Mouse (Mus musculus): Measurements from ENCODE around the gene 5730596B20Rik. TPM values are rescaled to one million over a fixed set of nuclear protein-coding genes. Genes with fewer than 3 reads are reported as not detected.
A peak's percentile ranks its signal among the peaks of the same experiment; 100 is the strongest.

The 5730596B20Rik gene
- polyA plus RNA-seq, 1 experiment from 2014 or later: not detected

DNA sequence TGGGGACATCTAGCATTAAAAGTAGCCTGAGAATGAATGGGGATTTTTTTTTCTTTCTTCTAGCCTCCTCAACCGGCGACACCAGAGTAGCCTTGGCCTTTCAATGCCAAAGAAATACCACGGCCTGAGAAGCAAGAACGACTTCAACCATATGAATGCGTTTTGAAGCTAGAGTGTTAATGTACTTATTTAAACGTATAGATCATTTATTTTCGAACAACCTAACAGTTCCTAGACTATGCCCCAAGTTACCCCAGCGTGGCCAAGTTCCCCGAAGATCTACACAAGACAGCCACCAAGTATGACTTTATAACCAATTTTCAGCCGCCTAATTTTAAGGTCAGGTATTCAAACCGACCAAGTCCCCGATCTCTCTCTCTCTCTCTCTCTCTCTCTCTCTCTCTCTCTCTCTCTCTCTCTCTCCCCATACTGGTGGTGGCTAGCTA lies 43.6 kb downstream of the 5730596B20Rik start:
- H3K4me2 ChIP-seq (ENCODE audit: low read length): peak overlapping the region; percentile 79; the same call in 1 of the 2 replicates
- peaks cover 98% of the 10 kb centered on the region for H3K27me3 ChIP-seq (ENCODE audit: control insufficient read depth, insufficient read depth, low read length)
- 7% methylated on average over 12 of the region's 12 CpGs for WGBS
- no peaks in the 10 kb centered on the region for H3K36me3 ChIP-seq (ENCODE audit: control insufficient read depth, insufficient read depth, low read length)
- no peak overlapping the region for H3K9ac ChIP-seq (replicated peaks; ENCODE audit: low read length)
- H3K9me3 ChIP-seq (ENCODE audit: control insufficient read depth, low read length): no peaks in the 10 kb centered on the region
- DNase-seq (no peak), ATAC-seq (ENCODE audit: low FRiP score, low TSS enrichment) (no peak)
- no peak overlapping the region for H3K27ac ChIP-seq (replicated peaks; ENCODE audit: low read depth, low read length)
- H3K4me3 ChIP-seq (replicated peaks; ENCODE audit: low read depth, low read length): peak overlapping the region; percentile 41
- H3K4me1 ChIP-seq (ENCODE audit: control insufficient read depth, insufficient read depth, low read length): 0 out of 2 replicates have a peak, but pooled peaks cover 3% of the 10 kb centered on the region

DNA sequence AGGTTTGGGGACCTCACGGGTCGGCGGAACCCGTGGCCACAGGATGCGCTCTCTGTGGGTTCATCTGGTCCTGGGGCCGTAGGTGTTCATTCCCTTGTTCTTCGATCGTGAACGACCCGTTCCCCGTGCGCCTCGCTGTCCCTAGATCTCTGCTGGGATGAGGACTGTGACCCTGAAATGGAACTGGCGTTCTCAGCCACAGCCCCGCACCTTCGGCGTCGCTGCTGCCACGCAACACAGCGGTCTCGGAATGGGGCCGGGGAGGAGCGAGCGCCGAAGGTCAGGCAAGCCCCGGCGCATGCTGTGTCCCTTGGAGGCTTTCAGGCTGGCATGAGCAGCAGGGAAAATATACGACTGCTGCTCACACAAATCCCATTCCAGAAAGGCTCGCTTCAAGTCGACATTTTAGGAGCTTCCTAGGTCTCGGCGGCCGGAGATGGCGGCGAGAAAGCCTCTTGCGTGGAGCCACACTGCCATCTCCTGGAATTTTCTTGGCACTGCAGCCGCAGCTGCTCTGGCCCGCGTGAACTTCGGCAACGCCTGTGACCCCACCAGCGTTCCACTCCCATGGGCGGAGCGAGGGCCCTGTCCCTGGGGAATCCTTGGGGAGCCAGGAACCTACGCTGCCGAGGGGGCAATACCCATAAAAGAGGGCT lies 44.2 kb downstream of the 5730596B20Rik start, which contains the start of gene Hoxa7:
TSS of gene Hoxa7 (minus strand) at position 518 of the 656 bp plus-strand sequence.
- DNase-seq (peak; percentile 92), ATAC-seq (ENCODE audit: low FRiP score, low TSS enrichment) (peak; percentile 58; the same call in 1 of the 2 replicates)
- Histone ChIP-seq H3K4me1 (ENCODE audit: control insufficient read depth, insufficient read depth, low read length) (0 out of 2 replicates have a peak, but pooled peaks cover 3% of the 10 kb centered on the region), H3K9me3 (ENCODE audit: control insufficient read depth, low read length) (no peaks in the 10 kb centered on the region), H3K9ac (replicated peaks; ENCODE audit: low read length) (peak within 1 kb of the TSS; percentile 31; the same call in 1 of the 2 replicates), H3K4me2 (ENCODE audit: low read length) (peak within 1 kb of the TSS; percentile 79), H3K36me3 (ENCODE audit: control insufficient read depth, insufficient read depth, low read length) (no peaks in the 10 kb centered on the region), H3K27me3 (ENCODE audit: control insufficient read depth, insufficient read depth, low read length) (peaks cover 97% of the 10 kb centered on the region), H3K4me3 (replicated peaks; ENCODE audit: low read depth, low read length) (peak within 1 kb of the TSS; percentile 41), H3K27ac (replicated peaks; ENCODE audit: low read depth, low read length) (no peak within 1 kb of the TSS)
- WGBS: 1% methylated on average over 46 of the region's 46 CpGs

DNA sequence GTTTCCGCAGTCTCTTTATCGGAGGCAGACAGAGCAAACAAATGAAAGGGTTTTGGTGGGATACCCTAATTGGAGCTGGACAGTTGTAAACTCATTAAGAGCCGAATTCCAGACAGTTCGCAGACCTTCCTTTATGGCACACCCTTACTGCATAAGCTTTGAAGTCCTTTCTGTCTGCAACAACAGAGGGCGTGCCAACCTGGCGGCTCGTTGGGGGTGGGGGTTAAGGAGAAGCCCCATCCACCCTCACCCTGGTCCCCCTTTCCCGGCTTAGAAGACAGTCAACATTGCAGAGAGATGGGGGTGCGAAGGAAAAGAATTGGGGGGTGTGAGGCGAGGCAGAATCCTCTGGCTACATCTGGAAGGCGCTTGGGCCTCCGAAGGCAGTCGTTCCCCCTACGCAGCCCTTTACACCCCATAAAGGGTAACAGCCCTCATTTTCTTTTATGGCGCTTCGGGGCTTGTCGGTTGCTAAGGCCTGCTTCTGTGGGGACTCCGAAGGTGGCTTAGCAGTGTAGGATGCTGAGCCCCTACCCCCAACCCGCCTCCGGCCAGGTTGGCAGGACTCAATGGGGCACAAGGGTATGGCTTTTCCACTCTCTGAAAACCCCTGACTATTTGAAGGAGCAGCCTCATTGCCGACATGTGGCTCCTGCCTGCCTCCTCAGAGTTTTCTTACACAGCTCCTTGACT lies 44.8 kb downstream of the 5730596B20Rik start:
- no peak for DNase-seq
- peak overlapping the region; percentile 79; the same call in 1 of the 2 replicates for H3K4me2 ChIP-seq (ENCODE audit: low read length)
- WGBS: 5% methylated on average over 21 of the region's 21 CpGs

DNA sequence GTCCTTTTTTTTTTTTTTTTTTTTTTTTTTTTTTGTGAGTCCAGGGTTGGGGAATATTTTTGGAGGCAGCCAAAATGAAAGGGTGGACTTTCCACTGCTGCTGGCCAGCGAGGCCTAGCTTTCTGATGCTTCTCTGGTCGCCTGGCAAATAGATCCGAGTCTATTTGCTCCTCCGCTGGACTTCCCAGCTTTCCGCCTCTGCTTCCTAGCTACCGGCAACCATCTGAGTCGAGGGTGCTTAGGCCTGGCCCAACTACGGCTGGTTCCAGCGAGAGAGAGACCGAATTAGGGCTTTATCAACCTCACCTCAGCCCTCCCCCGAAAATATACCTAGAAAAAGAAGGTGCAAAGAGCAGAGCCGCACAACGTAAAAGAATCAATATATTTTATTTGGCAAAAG lies 45.4 kb downstream of the 5730596B20Rik start:
- H3K4me1 ChIP-seq (ENCODE audit: control insufficient read depth, insufficient read depth, low read length): no peaks in the 10 kb centered on the region
- DNase-seq: no peak
- H3K27me3 ChIP-seq (ENCODE audit: control insufficient read depth, insufficient read depth, low read length): peaks cover 97% of the 10 kb centered on the region
- no peaks in the 10 kb centered on the region for H3K9me3 ChIP-seq (ENCODE audit: control insufficient read depth, low read length)
- H3K4me3 ChIP-seq (replicated peaks; ENCODE audit: low read depth, low read length): no peak overlapping the region
- H3K27ac ChIP-seq (replicated peaks; ENCODE audit: low read depth, low read length): no peak overlapping the region
- H3K9ac ChIP-seq (replicated peaks; ENCODE audit: low read length): no peak overlapping the region
- WGBS: 7% methylated on average over 13 of the region's 13 CpGs
- H3K4me2 ChIP-seq (ENCODE audit: low read length): no peak overlapping the region
- ATAC-seq (ENCODE audit: low FRiP score, low TSS enrichment): no peak
- H3K36me3 ChIP-seq (ENCODE audit: control insufficient read depth, insufficient read depth, low read length): no peaks in the 10 kb centered on the region

More for the DNA sequence above, 44.8 kb downstream of the 5730596B20Rik start:
- Histone ChIP-seq H3K9me3 (ENCODE audit: control insufficient read depth, low read length) (no peaks in the 10 kb centered on the region), H3K4me3 (replicated peaks; ENCODE audit: low read depth, low read length) (0 out of 2 replicates have a peak overlapping the region, but pooled peaks have one; percentile 41), H3K27me3 (ENCODE audit: control insufficient read depth, insufficient read depth, low read length) (peaks cover 97% of the 10 kb centered on the region), H3K9ac (replicated peaks; ENCODE audit: low read length) (no peak overlapping the region), H3K36me3 (ENCODE audit: control insufficient read depth, insufficient read depth, low read length) (no peaks in the 10 kb centered on the region), H3K4me1 (ENCODE audit: control insufficient read depth, insufficient read depth, low read length) (0 out of 2 replicates have a peak, but pooled peaks cover under 1% of the 10 kb centered on the region), H3K27ac (replicated peaks; ENCODE audit: low read depth, low read length) (no peak overlapping the region)
- no peak for ATAC-seq (ENCODE audit: low FRiP score, low TSS enrichment)

DNA sequence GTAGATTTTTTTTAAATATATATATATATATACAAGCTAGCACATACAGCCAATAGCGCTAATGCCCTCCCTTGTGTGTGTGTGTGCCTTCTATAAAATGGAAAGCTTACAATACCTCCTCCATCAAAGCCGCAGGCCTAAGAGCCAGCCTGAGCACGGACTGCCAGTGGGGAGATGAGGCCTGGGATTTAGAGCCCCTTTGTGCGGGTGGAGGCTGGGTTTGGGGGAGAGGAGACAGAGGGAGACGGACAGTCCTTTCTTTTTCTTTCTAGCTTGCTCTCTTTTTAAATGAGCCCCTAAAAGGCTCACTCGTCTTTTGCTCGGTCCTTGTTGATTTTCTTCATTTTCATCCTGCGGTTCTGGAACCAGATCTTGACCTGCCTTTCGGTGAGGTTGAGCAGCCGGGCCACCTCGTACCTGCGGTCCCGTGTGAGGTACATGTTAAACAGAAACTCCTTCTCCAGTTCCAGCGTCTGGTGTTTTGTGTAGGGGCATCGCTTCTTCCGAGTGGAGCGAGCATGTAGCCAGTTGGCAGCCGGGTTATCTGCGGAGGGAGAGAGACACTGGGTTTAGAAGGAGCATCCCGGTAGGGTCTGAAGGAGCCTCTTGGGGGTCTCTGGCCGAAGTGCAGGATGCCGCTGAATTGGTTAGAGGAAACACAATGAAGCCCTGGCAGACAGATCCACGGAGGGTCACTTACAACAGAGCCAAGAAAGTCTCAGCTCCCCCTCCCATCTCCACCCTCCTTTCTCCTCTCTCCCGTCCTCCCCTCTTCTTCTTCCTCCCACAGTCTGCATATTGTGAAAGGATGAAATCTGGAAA lies 46.9 kb downstream of the 5730596B20Rik start:
- H3K9me3 ChIP-seq (ENCODE audit: control insufficient read depth, low read length): no peaks in the 10 kb centered on the region
- H3K27ac ChIP-seq (replicated peaks; ENCODE audit: low read depth, low read length): no peak overlapping the region
- WGBS: 3% methylated on average over 24 of the region's 24 CpGs
- no peak overlapping the region for H3K9ac ChIP-seq (replicated peaks; ENCODE audit: low read length)
- peaks cover 97% of the 10 kb centered on the region for H3K27me3 ChIP-seq (ENCODE audit: control insufficient read depth, insufficient read depth, low read length)
- no peak for DNase-seq
- no peaks in the 10 kb centered on the region for H3K4me1 ChIP-seq (ENCODE audit: control insufficient read depth, insufficient read depth, low read length)
- no peak overlapping the region for H3K4me3 ChIP-seq (replicated peaks; ENCODE audit: low read depth, low read length)
- H3K4me2 ChIP-seq (ENCODE audit: low read length): no peak overlapping the region
- no peak for ATAC-seq (ENCODE audit: low FRiP score, low TSS enrichment)
- no peaks in the 10 kb centered on the region for H3K36me3 ChIP-seq (ENCODE audit: control insufficient read depth, insufficient read depth, low read length)

DNA sequence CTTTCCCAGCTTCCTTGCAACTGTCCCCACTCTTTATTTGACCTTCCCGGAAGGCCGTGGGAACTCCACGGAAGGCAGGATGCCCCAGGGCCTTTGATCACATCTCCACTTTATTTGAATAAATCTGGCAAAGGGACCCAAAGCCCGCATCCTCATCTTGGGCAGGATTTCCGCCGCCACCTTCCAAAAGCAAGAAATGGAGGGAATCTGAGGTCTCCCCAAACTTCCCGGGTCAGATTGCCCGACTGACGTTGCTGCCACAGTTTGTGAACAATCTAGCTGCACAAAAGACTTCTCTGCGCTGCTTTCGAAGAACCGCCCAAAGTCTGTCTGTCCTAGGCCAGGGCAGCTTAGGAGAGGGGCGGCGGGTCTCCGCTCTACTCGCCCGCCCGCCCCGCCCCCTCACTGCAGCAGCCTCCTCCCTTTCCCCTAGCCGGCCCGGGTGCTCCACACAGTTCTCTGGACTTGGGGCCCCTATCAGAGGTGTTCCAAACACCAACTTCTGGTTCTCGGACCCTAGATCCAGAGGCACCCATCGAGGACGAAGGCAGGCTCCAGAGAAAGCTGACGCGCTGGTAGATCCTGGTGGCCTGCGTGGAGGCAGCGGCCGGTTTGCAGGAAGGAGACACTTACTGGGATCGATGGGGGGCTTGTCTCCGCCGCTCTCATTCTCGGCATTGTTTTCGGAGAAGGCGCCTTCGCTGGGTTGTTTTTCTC lies 47.8 kb downstream of the 5730596B20Rik start:
- Histone ChIP-seq H3K27me3 (ENCODE audit: control insufficient read depth, insufficient read depth, low read length) (peaks cover 97% of the 10 kb centered on the region), H3K36me3 (ENCODE audit: control insufficient read depth, insufficient read depth, low read length) (no peaks in the 10 kb centered on the region), H3K4me3 (replicated peaks; ENCODE audit: low read depth, low read length) (no peak overlapping the region), H3K27ac (replicated peaks; ENCODE audit: low read depth, low read length) (no peak overlapping the region), H3K9ac (replicated peaks; ENCODE audit: low read length) (no peak overlapping the region), H3K9me3 (ENCODE audit: control insufficient read depth, low read length) (no peaks in the 10 kb centered on the region), H3K4me2 (ENCODE audit: low read length) (no peak overlapping the region), H3K4me1 (ENCODE audit: control insufficient read depth, insufficient read depth, low read length) (no peaks in the 10 kb centered on the region)
- 2% methylated on average over 36 of the region's 36 CpGs for WGBS
- ATAC-seq (ENCODE audit: low FRiP score, low TSS enrichment): no peak
- no peak for DNase-seq

DNA sequence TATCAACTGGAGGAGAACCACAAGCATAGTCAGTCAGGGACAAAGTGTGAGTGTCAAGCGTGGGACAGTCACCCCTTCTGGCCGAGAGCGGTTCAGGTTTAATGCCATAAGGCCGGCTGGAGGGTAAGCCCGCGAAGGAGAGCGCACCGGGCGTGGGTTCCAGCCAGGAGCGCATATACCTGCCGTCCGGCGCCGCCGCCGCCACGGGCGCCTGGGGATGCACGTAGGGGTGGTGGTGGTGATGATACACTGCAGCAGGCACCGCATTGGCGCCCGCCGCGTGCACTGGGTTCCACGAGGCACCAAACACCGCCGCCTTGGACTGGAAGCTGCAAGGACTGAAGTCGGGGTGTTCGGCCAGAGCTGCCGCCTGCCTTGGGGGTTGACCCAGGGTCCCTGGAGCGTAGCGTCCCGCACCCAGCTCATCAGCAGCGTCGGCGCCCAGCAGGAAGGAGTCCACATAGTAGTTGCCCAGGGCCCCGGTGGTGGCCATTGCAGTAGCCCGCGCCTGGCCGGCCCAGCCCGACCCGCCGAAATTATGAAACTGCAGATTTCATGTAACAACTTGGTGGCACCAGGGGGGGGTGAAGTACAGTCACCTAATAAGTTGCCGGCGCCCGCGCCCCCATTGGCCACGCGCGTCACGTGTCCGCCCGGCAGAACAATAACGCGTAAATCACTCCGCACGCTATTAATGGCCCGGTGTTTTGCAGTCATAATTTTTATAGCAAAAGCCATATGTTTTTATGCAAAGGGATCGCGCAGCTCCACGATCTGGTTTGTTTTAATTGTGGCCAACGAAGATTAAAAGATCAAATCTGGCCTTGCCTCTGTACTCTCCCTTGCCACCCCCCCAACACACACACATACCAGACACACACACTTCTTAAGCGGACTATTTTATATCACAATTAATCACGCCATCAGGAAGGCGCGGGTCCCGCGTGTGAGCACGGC lies 48.6 kb downstream of the 5730596B20Rik start:
- H3K9ac ChIP-seq (replicated peaks; ENCODE audit: low read length): no peak overlapping the region
- H3K36me3 ChIP-seq (ENCODE audit: control insufficient read depth, insufficient read depth, low read length): no peaks in the 10 kb centered on the region
- 3% methylated on average over 69 of the region's 69 CpGs for WGBS
- no peaks in the 10 kb centered on the region for H3K4me1 ChIP-seq (ENCODE audit: control insufficient read depth, insufficient read depth, low read length)
- no peak overlapping the region for H3K27ac ChIP-seq (replicated peaks; ENCODE audit: low read depth, low read length)
- ATAC-seq (ENCODE audit: low FRiP score, low TSS enrichment) (no peak), DNase-seq (no peak)
- H3K4me3 ChIP-seq (replicated peaks; ENCODE audit: low read depth, low read length): no peak overlapping the region
- H3K4me2 ChIP-seq (ENCODE audit: low read length): no peak overlapping the region
- H3K9me3 ChIP-seq (ENCODE audit: control insufficient read depth, low read length): no peaks in the 10 kb centered on the region
- H3K27me3 ChIP-seq (ENCODE audit: control insufficient read depth, insufficient read depth, low read length): peaks cover 97% of the 10 kb centered on the region
